Mouse (Mus musculus): ENCODE measurements around the gene Rere. TPM values are rescaled to one million over a fixed set of nuclear protein-coding genes. Genes with fewer than 3 reads are reported as not detected.

Gene Rere
- 51.6 and 56.2 TPM in 2 replicates for polyA plus RNA-seq (2014; fragmentation: Nextera tagmentation; extraction: Ambion mirVana)

GRCm38 (mm10) chr4:150281018-150281761 is at the start of gene Rere:
Rere (plus strand) TSS chr4:150281646.
- Histone ChIP-seq H3K4me1 (replicated peaks; ENCODE audit: control insufficient read depth, insufficient read depth, low read length) (peaks cover 4% of the 10 kb centered on the region; the same call in 1 of the 2 replicates), H3K9ac (ENCODE audit: low read length) (peak within 1 kb of the TSS; percentile 99), H3K9me3 (ENCODE audit: control insufficient read depth, low read length) (no peaks in the 10 kb centered on the region), H3K4me2 (ENCODE audit: low read depth, low read length, severe bottlenecking) (peak within 1 kb of the TSS; percentile 69), H3K4me3 (ENCODE audit: low read depth, low read length) (peak within 1 kb of the TSS; percentile 99), H3K36me3 (ENCODE audit: control insufficient read depth, insufficient read depth, low read length) (no peaks in the 10 kb centered on the region), H3K27ac (ENCODE audit: low read depth, low read length) (peak within 1 kb of the TSS; percentile 98), H3K27me3 (ENCODE audit: control insufficient read depth, insufficient read depth, low read length) (no peaks in the 10 kb centered on the region)
- peak; percentile 98 for ATAC-seq (replicated peaks; ENCODE audit: low FRiP score)
- WGBS: 1% methylated on average over 55 of the region's 60 CpGs
- DNase-seq (ENCODE audit: low spot score): peak; percentile 99

GRCm38 (mm10) chr4:150231871-150232270 is 49.6 kb upstream of the Rere start:
- Histone ChIP-seq H3K27ac (ENCODE audit: low read depth, low read length) (no peak overlapping the region), H3K4me3 (ENCODE audit: low read depth, low read length) (no peak overlapping the region), H3K4me1 (replicated peaks; ENCODE audit: control insufficient read depth, insufficient read depth, low read length) (peaks cover 19% of the 10 kb centered on the region), H3K9me3 (ENCODE audit: control insufficient read depth, low read length) (no peaks in the 10 kb centered on the region), H3K27me3 (ENCODE audit: control insufficient read depth, insufficient read depth, low read length) (no peaks in the 10 kb centered on the region), H3K9ac (ENCODE audit: low read length) (no peak overlapping the region), H3K4me2 (ENCODE audit: low read depth, low read length, severe bottlenecking) (no peak overlapping the region), H3K36me3 (ENCODE audit: control insufficient read depth, insufficient read depth, low read length) (no peaks in the 10 kb centered on the region)
- no peak for ATAC-seq (replicated peaks; ENCODE audit: low FRiP score)
- WGBS: 43% methylated on average over 8 of the region's 8 CpGs
- DNase-seq (ENCODE audit: low spot score): peak; percentile 50

GRCm38 (mm10) chr4:150234599-150235327 is 46.7 kb upstream of the Rere start:
- Histone ChIP-seq H3K27me3 (ENCODE audit: control insufficient read depth, insufficient read depth, low read length) (no peaks in the 10 kb centered on the region), H3K9ac (ENCODE audit: low read length) (no peak overlapping the region), H3K27ac (ENCODE audit: low read depth, low read length) (peak overlapping the region; percentile 55), H3K36me3 (ENCODE audit: control insufficient read depth, insufficient read depth, low read length) (no peaks in the 10 kb centered on the region), H3K4me3 (ENCODE audit: low read depth, low read length) (no peak overlapping the region), H3K9me3 (ENCODE audit: control insufficient read depth, low read length) (no peaks in the 10 kb centered on the region), H3K4me2 (ENCODE audit: low read depth, low read length, severe bottlenecking) (no peak overlapping the region), H3K4me1 (replicated peaks; ENCODE audit: control insufficient read depth, insufficient read depth, low read length) (peaks cover 26% of the 10 kb centered on the region)
- no peak for ATAC-seq (replicated peaks; ENCODE audit: low FRiP score)
- WGBS: 37% methylated on average over 8 of the region's 8 CpGs
- DNase-seq (ENCODE audit: low spot score): no peak

GRCm38 (mm10) chr4:150235585-150235984 is 45.9 kb upstream of the Rere start:
- no peak overlapping the region for H3K27ac ChIP-seq (ENCODE audit: low read depth, low read length)
- 72% methylated on average over 4 of the region's 4 CpGs for WGBS

GRCm38 (mm10) chr4:150236031-150236430 is 45.4 kb upstream of the Rere start:
- peaks cover 16% of the 10 kb centered on the region for H3K4me1 ChIP-seq (replicated peaks; ENCODE audit: control insufficient read depth, insufficient read depth, low read length)
- no peak for ATAC-seq (replicated peaks; ENCODE audit: low FRiP score)

More at GRCm38 (mm10) chr4:150235585-150235984, 45.9 kb upstream of the Rere start:
- Histone ChIP-seq H3K9me3 (ENCODE audit: control insufficient read depth, low read length) (no peaks in the 10 kb centered on the region), H3K4me3 (ENCODE audit: low read depth, low read length) (no peak overlapping the region), H3K4me2 (ENCODE audit: low read depth, low read length, severe bottlenecking) (no peak overlapping the region), H3K4me1 (replicated peaks; ENCODE audit: control insufficient read depth, insufficient read depth, low read length) (peaks cover 20% of the 10 kb centered on the region), H3K36me3 (ENCODE audit: control insufficient read depth, insufficient read depth, low read length) (no peaks in the 10 kb centered on the region), H3K9ac (ENCODE audit: low read length) (no peak overlapping the region), H3K27me3 (ENCODE audit: control insufficient read depth, insufficient read depth, low read length) (no peaks in the 10 kb centered on the region)
- no peak for DNase-seq (ENCODE audit: low spot score)
- ATAC-seq (replicated peaks; ENCODE audit: low FRiP score): no peak

GRCm38 (mm10) chr4:150236521-150237481 is 44.6 kb upstream of the Rere start, which contains the start of gene Eno1:
Eno1 (plus strand) TSS chr4:150236721.
- ATAC-seq (replicated peaks; ENCODE audit: low FRiP score): peak; percentile 98
- Histone ChIP-seq H3K27me3 (ENCODE audit: control insufficient read depth, insufficient read depth, low read length) (no peaks in the 10 kb centered on the region), H3K36me3 (ENCODE audit: control insufficient read depth, insufficient read depth, low read length) (peaks cover 5% of the 10 kb centered on the region), H3K4me3 (ENCODE audit: low read depth, low read length) (peak within 1 kb of the TSS; percentile 77), H3K27ac (ENCODE audit: low read depth, low read length) (peak within 1 kb of the TSS; percentile 99), H3K9ac (ENCODE audit: low read length) (peak within 1 kb of the TSS; percentile 90), H3K9me3 (ENCODE audit: control insufficient read depth, low read length) (no peaks in the 10 kb centered on the region), H3K4me1 (replicated peaks; ENCODE audit: control insufficient read depth, insufficient read depth, low read length) (peaks cover 13% of the 10 kb centered on the region), H3K4me2 (ENCODE audit: low read depth, low read length, severe bottlenecking) (peak within 1 kb of the TSS; percentile 63)
- WGBS: under 1% methylated on average over 72 of the region's 78 CpGs
- DNase-seq (ENCODE audit: low spot score): peak; percentile 100

More at GRCm38 (mm10) chr4:150236031-150236430, 45.4 kb upstream of the Rere start:
- no peaks in the 10 kb centered on the region; the same call in 1 of the 2 replicates for H3K36me3 ChIP-seq (ENCODE audit: control insufficient read depth, insufficient read depth, low read length)
- DNase-seq (ENCODE audit: low spot score): no peak
- no peaks in the 10 kb centered on the region for H3K9me3 ChIP-seq (ENCODE audit: control insufficient read depth, low read length)
- H3K27ac ChIP-seq (ENCODE audit: low read depth, low read length): peak overlapping the region; percentile 99
- peak overlapping the region; percentile 90 for H3K9ac ChIP-seq (ENCODE audit: low read length)
- H3K4me3 ChIP-seq (ENCODE audit: low read depth, low read length): peak overlapping the region; percentile 77
- H3K4me2 ChIP-seq (ENCODE audit: low read depth, low read length, severe bottlenecking): peak overlapping the region; percentile 63; the same call in 1 of the 2 replicates
- H3K27me3 ChIP-seq (ENCODE audit: control insufficient read depth, insufficient read depth, low read length): no peaks in the 10 kb centered on the region
- WGBS: 81% methylated on average over 8 of the region's 8 CpGs

- WGBS: under 1% methylated on average over 21 of the region's 21 CpGs
- H3K9me3 ChIP-seq (ENCODE audit: control insufficient read depth, low read length): no peaks in the 10 kb centered on the region
- H3K4me2 ChIP-seq (ENCODE audit: low read depth, low read length, severe bottlenecking): peak overlapping the region; percentile 63
- peak overlapping the region; percentile 77 for H3K4me3 ChIP-seq (ENCODE audit: low read depth, low read length)
- H3K4me1 ChIP-seq (replicated peaks; ENCODE audit: control insufficient read depth, insufficient read depth, low read length): peaks cover 11% of the 10 kb centered on the region
- ATAC-seq (replicated peaks; ENCODE audit: low FRiP score) (no peak), DNase-seq (ENCODE audit: low spot score) (peak; percentile 68)
- no peaks in the 10 kb centered on the region for H3K27me3 ChIP-seq (ENCODE audit: control insufficient read depth, insufficient read depth, low read length)
- H3K36me3 ChIP-seq (ENCODE audit: control insufficient read depth, insufficient read depth, low read length): peaks cover 12% of the 10 kb centered on the region
- peak overlapping the region; percentile 88 for H3K9ac ChIP-seq (ENCODE audit: low read length)
- H3K27ac ChIP-seq (ENCODE audit: low read depth, low read length): peak overlapping the region; percentile 99
Observed at GRCm38 (mm10) chr4:150237636-150238361, 43.6 kb upstream of the Rere start.
